Mouse (Mus musculus): ENCODE data around the gene Hspbap1.

The Hspbap1 gene

GRCm38 (mm10) chr16:35769878-35770657 lies at the start of gene Hspbap1:
Gene Hspbap1 (plus strand): TSS chr16:35770375.
- DNase-seq = peak; percentile 94 to 95

GRCm38 (mm10) chr16:35724561-35724960 lies 45.6 kb upstream of the Hspbap1 start:
- DNase-seq = no peak

GRCm38 (mm10) chr16:35726601-35727000 lies 43.6 kb upstream of the Hspbap1 start:
- DNase-seq = no peak

GRCm38 (mm10) chr16:35729151-35729738 lies 40.9 kb upstream of the Hspbap1 start:
- no peak for DNase-seq

GRCm38 (mm10) chr16:35732096-35732495 lies 38.1 kb upstream of the Hspbap1 start:
- no peak for DNase-seq

GRCm38 (mm10) chr16:35734038-35734437 lies 36.1 kb upstream of the Hspbap1 start:
- DNase-seq = peak; percentile 69 to 78

- DNase-seq = no peak
Measured at GRCm38 (mm10) chr16:35738096-35738767, 31.9 kb upstream of the Hspbap1 start.

GRCm38 (mm10) chr16:35739548-35739947 lies 30.6 kb upstream of the Hspbap1 start:
- no peak for DNase-seq

GRCm38 (mm10) chr16:35740357-35740756 lies 29.8 kb upstream of the Hspbap1 start:
- DNase-seq = no peak

- no peak for DNase-seq
Measured at GRCm38 (mm10) chr16:35740943-35741342, 29.2 kb upstream of the Hspbap1 start.

GRCm38 (mm10) chr16:35741621-35742020 lies 28.6 kb upstream of the Hspbap1 start:
- no peak for DNase-seq

GRCm38 (mm10) chr16:35742251-35742937 lies 27.8 kb upstream of the Hspbap1 start:
- no peak for DNase-seq

GRCm38 (mm10) chr16:35747417-35748236 lies 22.5 kb upstream of the Hspbap1 start:
- DNase-seq = no peak

- DNase-seq = no peak
Measured at GRCm38 (mm10) chr16:35748237-35748603, 22.0 kb upstream of the Hspbap1 start.

GRCm38 (mm10) chr16:35749385-35749784 lies 20.8 kb upstream of the Hspbap1 start:
- no peak for DNase-seq

GRCm38 (mm10) chr16:35751841-35752240 lies 18.3 kb upstream of the Hspbap1 start:
- no peak for DNase-seq

- DNase-seq = no peak
Measured at GRCm38 (mm10) chr16:35753926-35754325, 16.2 kb upstream of the Hspbap1 start.

GRCm38 (mm10) chr16:35755502-35756334 lies 14.5 kb upstream of the Hspbap1 start:
- DNase-seq = no peak

GRCm38 (mm10) chr16:35756697-35757096 lies 13.5 kb upstream of the Hspbap1 start:
- no peak for DNase-seq

GRCm38 (mm10) chr16:35759401-35759800 lies 10.8 kb upstream of the Hspbap1 start:
- no peak for DNase-seq

GRCm38 (mm10) chr16:35763590-35764296 lies 6.4 kb upstream of the Hspbap1 start:
- no peak for DNase-seq
